10 mouse cellular contexts compared by ENCODE assay signal in genomic region chr15:78815314-78816073, GRCm38 (mm10). TPM values are rescaled to one million over a fixed set of nuclear protein-coding genes. Genes with fewer than 3 reads are reported as not detected.
DNase-seq lines count a peak whose midpoint lies in the region; ATAC-seq lines count a peak whose summit lies in the region.
"Had no signal": no experiment of that assay in that cellular context is flagged by ENCODE, and none has a peak within 500 bp of the region (broad histone marks: within the 10 kb centered on the region; RNA-seq: fewer than 3 reads in every experiment).

No protein-coding gene starts in this region.

- ATAC-seq in limb, embryonic 13.5 days (ENCODE audit: low FRiP score, low read depth): peak; percentile 40; the same call in 1 of the 2 replicates
- ATAC-seq in erythroblast, adult 5-6 weeks (replicated peaks; ENCODE audit: low FRiP score, poor library complexity, severe bottlenecking): 0 out of 2 replicates have a peak, but pooled peaks have one; percentile 29
- ATAC-seq in stomach, embryonic 14.5 days (ENCODE audit: insufficient number of reproducible peaks, insufficient read depth, low FRiP score, low read depth): peak; percentile 86

- no peak overlapping the region for H3K9ac ChIP-seq in limb, embryonic 13.5 days
- H3K9ac ChIP-seq in stomach, embryonic 14.5 days (replicated peaks; ENCODE audit: low read depth, low read length): no peak overlapping the region
- H3K9ac ChIP-seq: liver, embryonic 14.5 days had no signal

- no peak for DNase-seq in limb, embryonic 10.5 days (ENCODE audit: low spot score)
- DNase-seq in lung, adult 18-20 months: peak; percentile 83 to 91
- no peak for DNase-seq in right cerebral cortex, postnatal 10 days (ENCODE audit: low spot score in 2 of 2)
- DNase-seq in ovary, postnatal 10 days (ENCODE audit: low spot score): no peak
- DNase-seq in adrenal gland, postnatal 4 days (ENCODE audit: low spot score in 2 of 2): no peak
- DNase-seq: kidney, adult 18-20 months had no signal

- H3K9me3 ChIP-seq in limb, embryonic 13.5 days: no peaks in the 10 kb centered on the region
- no peaks in the 10 kb centered on the region for H3K9me3 ChIP-seq in limb, embryonic 10.5 days (replicated peaks)
- H3K9me3 ChIP-seq in stomach, embryonic 14.5 days (ENCODE audit: control insufficient read depth, low read depth, low read length): no peaks in the 10 kb centered on the region

- WGBS in limb, embryonic 13.5 days: 45% methylated on average over 11 of the region's 11 CpGs
- 57% methylated on average over 11 of the region's 11 CpGs for WGBS in limb, embryonic 10.5 days
- WGBS in stomach, embryonic 14.5 days: 36% methylated on average over 11 of the region's 11 CpGs

- H3K27me3 ChIP-seq in limb, embryonic 13.5 days: peaks cover 5% of the 10 kb centered on the region
- H3K27me3 ChIP-seq in limb, embryonic 10.5 days (ENCODE audit: low read depth, poor library complexity, severe bottlenecking): peaks cover 4% of the 10 kb centered on the region; the same call in 1 of the 2 replicates
- H3K27me3 ChIP-seq in stomach, embryonic 14.5 days (ENCODE audit: control insufficient read depth, insufficient read depth, low read length): no peaks in the 10 kb centered on the region

- no peak overlapping the region for H3K27ac ChIP-seq in limb, embryonic 13.5 days
- no peak overlapping the region for H3K27ac ChIP-seq in limb, embryonic 10.5 days
- no peak overlapping the region for H3K27ac ChIP-seq in stomach, embryonic 14.5 days (ENCODE audit: low read length)
- H3K27ac ChIP-seq: liver, embryonic 14.5 days had no signal

- H3K4me2 ChIP-seq in limb, embryonic 13.5 days (replicated peaks): no peak overlapping the region
- no peak overlapping the region for H3K4me2 ChIP-seq in stomach, embryonic 14.5 days (replicated peaks; ENCODE audit: low read depth, low read length)

- H3K4me1 ChIP-seq in limb, embryonic 13.5 days: peaks cover 2% of the 10 kb centered on the region; the same call in 1 of the 2 replicates
- peaks cover 2% of the 10 kb centered on the region; the same call in 1 of the 2 replicates for H3K4me1 ChIP-seq in limb, embryonic 10.5 days
- H3K4me1 ChIP-seq in stomach, embryonic 14.5 days (ENCODE audit: control insufficient read depth, insufficient read depth, low read length): no peaks in the 10 kb centered on the region

- H3K4me3 ChIP-seq in limb, embryonic 13.5 days: no peak overlapping the region
- no peak overlapping the region for H3K4me3 ChIP-seq in limb, embryonic 10.5 days
- no peak overlapping the region for H3K4me3 ChIP-seq in stomach, embryonic 14.5 days (ENCODE audit: low read depth, low read length)

- H3K36me3 ChIP-seq in limb, embryonic 13.5 days: no peaks in the 10 kb centered on the region
- no peaks in the 10 kb centered on the region for H3K36me3 ChIP-seq in limb, embryonic 10.5 days
- H3K36me3 ChIP-seq in stomach, embryonic 14.5 days (ENCODE audit: control insufficient read depth, insufficient read depth, low read length): no peaks in the 10 kb centered on the region

RNA-seq across cellular contexts. Expression of gene Card10, which starts 12.7 kb away (rescaled TPM):
- 3.0 TPM in 2 replicates for polyA plus RNA-seq in limb, embryonic 13.5 days (2015; fragmentation: Nextera tagmentation; extraction: Ambion mirVana)
- polyA plus RNA-seq in limb, embryonic 10.5 days (2016; fragmentation: Nextera tagmentation; extraction: Ambion mirVana): 4.7 and 5.3 TPM in 2 replicates
- total RNA-seq in erythroblast, adult 5-6 weeks (2015; ENCODE audit: low replicate concordance): 0.58 TPM in 1 of 2 replicates, not detected in the other
- 0.56 TPM in 1 of 2 replicates, not detected in the other for total RNA-seq in erythroblast, adult 5-6 weeks (2017; ENCODE audit: low replicate concordance)
- polyA plus RNA-seq in stomach, embryonic 14.5 days (2014; fragmentation: Nextera tagmentation; extraction: Ambion mirVana): 6.5 and 7.6 TPM in 2 replicates
- total RNA-seq in adrenal gland, postnatal 4 days (2021): 10 to 100 TPM; 11.8 to 14.5 TPM

RNA-seq across cellular contexts. Expression of gene Cdc42ep1, which starts 26.9 kb away (rescaled TPM):
- polyA plus RNA-seq in limb, embryonic 13.5 days (2015; fragmentation: Nextera tagmentation; extraction: Ambion mirVana): 17.9 and 19.1 TPM in 2 replicates
- 18.8 and 22.0 TPM in 2 replicates for polyA plus RNA-seq in limb, embryonic 10.5 days (2016; fragmentation: Nextera tagmentation; extraction: Ambion mirVana)
- not detected in 2 replicates for total RNA-seq in erythroblast, adult 5-6 weeks (2015; ENCODE audit: low replicate concordance)
- total RNA-seq in erythroblast, adult 5-6 weeks (2017; ENCODE audit: low replicate concordance): 0.70 TPM in 1 of 2 replicates, not detected in the other
- 40.7 and 41.7 TPM in 2 replicates for polyA plus RNA-seq in stomach, embryonic 14.5 days (2014; fragmentation: Nextera tagmentation; extraction: Ambion mirVana)
- total RNA-seq in adrenal gland, postnatal 4 days (2021): 10 to 100 TPM; 56.7 to 59.1 TPM

RNA-seq across cellular contexts. Expression of gene Lgals2, which starts 39.8 kb away (rescaled TPM):
- polyA plus RNA-seq in limb, embryonic 13.5 days (2015; fragmentation: Nextera tagmentation; extraction: Ambion mirVana): 0.47 and 0.53 TPM in 2 replicates
- not detected in 2 replicates for polyA plus RNA-seq in limb, embryonic 10.5 days (2016; fragmentation: Nextera tagmentation; extraction: Ambion mirVana)
- not detected in 2 replicates for total RNA-seq in erythroblast, adult 5-6 weeks (2015; ENCODE audit: low replicate concordance)
- not detected in 2 replicates for total RNA-seq in erythroblast, adult 5-6 weeks (2017; ENCODE audit: low replicate concordance)
- polyA plus RNA-seq in stomach, embryonic 14.5 days (2014; fragmentation: Nextera tagmentation; extraction: Ambion mirVana): 30.0 and 39.7 TPM in 2 replicates
- total RNA-seq in adrenal gland, postnatal 4 days (2021): 1 to 10 TPM; 2.6 to 2.9 TPM

RNA-seq across cellular contexts. Expression of gene Mfng, which starts 42.2 kb away (rescaled TPM):
- 14.1 and 15.0 TPM in 2 replicates for polyA plus RNA-seq in limb, embryonic 13.5 days (2015; fragmentation: Nextera tagmentation; extraction: Ambion mirVana)
- 11.1 and 13.1 TPM in 2 replicates for polyA plus RNA-seq in limb, embryonic 10.5 days (2016; fragmentation: Nextera tagmentation; extraction: Ambion mirVana)
- 0.38 and 1.7 TPM in 2 replicates for total RNA-seq in erythroblast, adult 5-6 weeks (2015; ENCODE audit: low replicate concordance)
- total RNA-seq in erythroblast, adult 5-6 weeks (2017; ENCODE audit: low replicate concordance): 0.17 and 0.98 TPM in 2 replicates
- 15.7 and 16.9 TPM in 2 replicates for polyA plus RNA-seq in stomach, embryonic 14.5 days (2014; fragmentation: Nextera tagmentation; extraction: Ambion mirVana)
- total RNA-seq in adrenal gland, postnatal 4 days (2021): 10 to 100 TPM; 18.3 to 20.0 TPM

Comparison
In these comparisons a context has a peak if more than half of its experiments do, and no peak if none do; other contexts are left out.
1. ATAC-seq: peak in every context shown above with its lines; median percentile 86 in stomach, embryonic 14.5 days; 40 in limb, embryonic 13.5 days; 29 in erythroblast, adult 5-6 weeks.
2. DNase-seq: peak in lung, adult 18-20 months (2 of 2); none in limb, embryonic 10.5 days (single experiment), right cerebral cortex, postnatal 10 days (0 of 2), ovary, postnatal 10 days (single experiment) and adrenal gland, postnatal 4 days (0 of 2).
3. RNA of gene Lgals2, which starts 39.8 kb away (polyA plus RNA-seq): 30.0 to 39.7 TPM in stomach, embryonic 14.5 days; 0.47 to 0.53 TPM in limb, embryonic 13.5 days and not detected in limb, embryonic 10.5 days; every median in the first group is over 10 times any median in the second.